19 mouse cellular contexts compared by ENCODE assay signal in genomic region chr11:53140196-53140595, GRCm38 (mm10).
A peak's percentile ranks its signal among the peaks of the same experiment; 100 is the strongest.
DNase-seq lines count a peak whose midpoint lies in the region; ATAC-seq and TF ChIP-seq lines count a peak whose summit lies in the region.
"Had no signal": no experiment of that assay in that cellular context is flagged by ENCODE, and none has a peak within 500 bp of the region (broad histone marks: within the 10 kb centered on the region; RNA-seq: fewer than 3 reads in every experiment).

No protein-coding gene starts in this region.

- TF ChIP-seq POLR2A in thymus, adult 2 months (IDR thresholded peaks at IDR 0.05; ENCODE audit: control insufficient read depth, extremely low read depth, insufficient read depth, low read length, poor library complexity): no peak

- no peak overlapping the region for H3K4me3 ChIP-seq in forebrain, embryonic 15.5 days
- no peak overlapping the region for H3K4me3 ChIP-seq in forebrain, embryonic 12.5 days (replicated peaks)
- no peak overlapping the region for H3K4me3 ChIP-seq in thymus, adult 2 months (ENCODE audit: control insufficient read depth, insufficient read depth, low read length)
- H3K4me3 ChIP-seq in intestine, embryonic 15.5 days (replicated peaks): no peak overlapping the region
- no peak overlapping the region for H3K4me3 ChIP-seq in stomach, postnatal 0 days (ENCODE audit: low read depth, low read length)
- H3K4me3 ChIP-seq in embryonic facial prominence, embryonic 10.5 days: no peak overlapping the region
- H3K4me3 ChIP-seq: embryonic facial prominence, embryonic 15.5 days; erythroblast, embryonic 14.5 days; forebrain, embryonic 10.5 days; heart, adult 2 months; heart, embryonic 15.5 days had no signal

- H3K27ac ChIP-seq in forebrain, embryonic 15.5 days (replicated peaks): 0 out of 2 replicates have a peak overlapping the region, but pooled peaks have one; percentile 31
- no peak overlapping the region for H3K27ac ChIP-seq in forebrain, embryonic 12.5 days
- no peak overlapping the region for H3K27ac ChIP-seq in thymus, adult 2 months (ENCODE audit: control insufficient read depth, insufficient read depth, low read length)
- H3K27ac ChIP-seq in intestine, embryonic 15.5 days: no peak overlapping the region
- H3K27ac ChIP-seq in stomach, postnatal 0 days (replicated peaks): no peak overlapping the region
- no peak overlapping the region for H3K27ac ChIP-seq in embryonic facial prominence, embryonic 10.5 days (replicated peaks)
- H3K27ac ChIP-seq: embryonic facial prominence, embryonic 15.5 days; forebrain, embryonic 10.5 days; heart, adult 2 months; heart, embryonic 15.5 days had no signal

- TF ChIP-seq EP300 in stomach, postnatal 0 days (optimal IDR thresholded peaks at IDR 0.05): no peak

- H3K9me3 ChIP-seq in forebrain, embryonic 15.5 days: no peaks in the 10 kb centered on the region
- H3K9me3 ChIP-seq in forebrain, embryonic 12.5 days: no peaks in the 10 kb centered on the region
- no peaks in the 10 kb centered on the region for H3K9me3 ChIP-seq in intestine, embryonic 15.5 days
- H3K9me3 ChIP-seq in stomach, postnatal 0 days (ENCODE audit: control insufficient read depth, low read length): no peaks in the 10 kb centered on the region
- no peaks in the 10 kb centered on the region for H3K9me3 ChIP-seq in embryonic facial prominence, embryonic 10.5 days
- H3K9me3 ChIP-seq: embryonic facial prominence, embryonic 15.5 days; forebrain, embryonic 10.5 days; heart, embryonic 15.5 days had no signal

- no peak for TF ChIP-seq CTCF in thymus, adult 2 months (IDR thresholded peaks at IDR 0.05; ENCODE audit: borderline replicate concordance, control insufficient read depth, extremely low read depth, insufficient read depth, low read length, poor library complexity)
- TF ChIP-seq CTCF in stomach, postnatal 0 days (IDR thresholded peaks at IDR 0.05; ENCODE audit: low read depth): no peak

- H3K4me1 ChIP-seq in forebrain, embryonic 15.5 days: peaks cover 15% of the 10 kb centered on the region
- peaks cover 19% of the 10 kb centered on the region for H3K4me1 ChIP-seq in forebrain, embryonic 12.5 days
- H3K4me1 ChIP-seq in thymus, adult 2 months (replicated peaks; ENCODE audit: control insufficient read depth, insufficient read depth, low read length): peaks cover 33% of the 10 kb centered on the region
- peaks cover 7% of the 10 kb centered on the region; the same call in 1 of the 2 replicates for H3K4me1 ChIP-seq in intestine, embryonic 15.5 days (replicated peaks)
- H3K4me1 ChIP-seq in stomach, postnatal 0 days (replicated peaks; ENCODE audit: control insufficient read depth, insufficient read depth): no peaks in the 10 kb centered on the region
- H3K4me1 ChIP-seq in embryonic facial prominence, embryonic 10.5 days: peaks cover 10% of the 10 kb centered on the region; the same call in 1 of the 2 replicates
- H3K4me1 ChIP-seq: embryonic facial prominence, embryonic 15.5 days; heart, embryonic 15.5 days had no signal

- no peak overlapping the region for H3K4me2 ChIP-seq in forebrain, embryonic 15.5 days (replicated peaks)
- H3K4me2 ChIP-seq in forebrain, embryonic 12.5 days: no peak overlapping the region
- H3K4me2 ChIP-seq in intestine, embryonic 15.5 days (replicated peaks): no peak overlapping the region
- H3K4me2 ChIP-seq in stomach, postnatal 0 days (replicated peaks; ENCODE audit: low read depth): no peak overlapping the region
- H3K4me2 ChIP-seq: embryonic facial prominence, embryonic 15.5 days; heart, embryonic 11.5 days; heart, embryonic 15.5 days had no signal

- ATAC-seq in forebrain, embryonic 15.5 days (replicated peaks): no peak
- no peak for ATAC-seq in forebrain, embryonic 12.5 days (ENCODE audit: low FRiP score)
- peak; percentile 64 for ATAC-seq in intestine, embryonic 15.5 days
- ATAC-seq in stomach, postnatal 0 days (ENCODE audit: low FRiP score, low TSS enrichment): 0 out of 2 replicates have a peak, but pooled peaks have one; percentile 59
- ATAC-seq: hindbrain, embryonic 16.5 days had no signal

- no peak overlapping the region for H3K9ac ChIP-seq in forebrain, embryonic 15.5 days (replicated peaks)
- H3K9ac ChIP-seq in forebrain, embryonic 12.5 days: no peak overlapping the region
- H3K9ac ChIP-seq in intestine, embryonic 15.5 days: no peak overlapping the region
- H3K9ac ChIP-seq in stomach, postnatal 0 days (ENCODE audit: low read length): no peak overlapping the region
- H3K9ac ChIP-seq: embryonic facial prominence, embryonic 15.5 days; heart, embryonic 15.5 days had no signal

- H3K27me3 ChIP-seq in forebrain, embryonic 15.5 days: no peaks in the 10 kb centered on the region
- peaks cover 11% of the 10 kb centered on the region; the same call in 1 of the 2 replicates for H3K27me3 ChIP-seq in forebrain, embryonic 12.5 days
- H3K27me3 ChIP-seq in thymus, adult 2 months (ENCODE audit: control insufficient read depth, insufficient read depth, low read length): no peaks in the 10 kb centered on the region
- no peaks in the 10 kb centered on the region for H3K27me3 ChIP-seq in intestine, embryonic 15.5 days (replicated peaks)
- H3K27me3 ChIP-seq in stomach, postnatal 0 days (ENCODE audit: control insufficient read depth, insufficient read depth, low read length): no peaks in the 10 kb centered on the region
- H3K27me3 ChIP-seq in embryonic facial prominence, embryonic 10.5 days (replicated peaks; ENCODE audit: low read depth, poor library complexity, severe bottlenecking): no peaks in the 10 kb centered on the region
- H3K27me3 ChIP-seq: embryonic facial prominence, embryonic 15.5 days; heart, embryonic 15.5 days had no signal

- 57% methylated on average over 8 of the region's 8 CpGs for WGBS in forebrain, embryonic 15.5 days
- WGBS in forebrain, embryonic 12.5 days: 71% methylated on average over 8 of the region's 8 CpGs
- WGBS in thymus, adult 2 months: 17% methylated on average over 8 of the region's 8 CpGs
- WGBS in intestine, embryonic 15.5 days: 79% methylated on average over 8 of the region's 8 CpGs
- whole genome bisulfite sequencing in stomach, postnatal 0 days: 68% methylated on average over 8 of the region's 8 CpGs
- 86% methylated on average over 8 of the region's 8 CpGs for WGBS in embryonic facial prominence, embryonic 10.5 days

- DNase-seq in thymus, postnatal 25 days: peak; percentile 32
- no peak for DNase-seq in thymus, adult 2 months
- peak; percentile 21 for DNase-seq in stomach, postnatal 0 days (ENCODE audit: low spot score)
- DNase-seq in embryonic facial prominence, embryonic 10.5 days (ENCODE audit: low spot score): no peak
- DNase-seq: adrenal gland, adult 2 months; adrenal gland, postnatal 25 days; cerebellum, adult 8-10 months; cerebellum, postnatal 36 days; gastrocnemius, postnatal 10 days; heart, adult 2 months had no signal

- H3K36me3 ChIP-seq in forebrain, embryonic 15.5 days: no peaks in the 10 kb centered on the region
- no peaks in the 10 kb centered on the region for H3K36me3 ChIP-seq in forebrain, embryonic 12.5 days (replicated peaks)
- no peaks in the 10 kb centered on the region for H3K36me3 ChIP-seq in thymus, adult 2 months (ENCODE audit: control insufficient read depth, insufficient read depth, low read length)
- H3K36me3 ChIP-seq in intestine, embryonic 15.5 days: no peaks in the 10 kb centered on the region
- H3K36me3 ChIP-seq in stomach, postnatal 0 days (ENCODE audit: control insufficient read depth, insufficient read depth, low read length): no peaks in the 10 kb centered on the region
- no peaks in the 10 kb centered on the region for H3K36me3 ChIP-seq in embryonic facial prominence, embryonic 10.5 days (replicated peaks)
- H3K36me3 ChIP-seq: embryonic facial prominence, embryonic 15.5 days; forebrain, embryonic 10.5 days; heart, embryonic 15.5 days had no signal

Comparison
In these comparisons a context has a peak if more than half of its experiments do, and no peak if none do; other contexts are left out.
1. DNase-seq: peak in thymus, postnatal 25 days (single experiment) and stomach, postnatal 0 days (single experiment); none in thymus, adult 2 months (single experiment) and embryonic facial prominence, embryonic 10.5 days (single experiment).
2. ATAC-seq: peak in intestine, embryonic 15.5 days (single experiment) and stomach, postnatal 0 days (single experiment); none in forebrain, embryonic 15.5 days (single experiment) and forebrain, embryonic 12.5 days (single experiment).